Mouse (Mus musculus) G1E (cell line): ENCODE data around the gene Slc17a8.
"Not testable (repeated sequence)": the region's sequence is repeated elsewhere in the genome, so short reads cannot be mapped to it uniquely, and the experiment has no call there.

Source experiments
- CTCF ChIP-seq: IDR thresholded peaks from 2 replicates; pipeline ENCODE4 v1.5.1; 2012; ENCODE audit warnings: low read depth, low read length, inconsistent platforms, mixed read lengths
- GATA1 ChIP-seq: IDR thresholded peaks from 2 replicates; pipeline ENCODE4 v1.6.1; 2012; ENCODE audit warnings: borderline replicate concordance, low read length, inconsistent platforms, mixed read lengths
- TAL1 ChIP-seq: conservative IDR thresholded peaks from 2 replicates; pipeline ENCODE4 v1.6.1; 2012; ENCODE audit warnings: low read depth, low read length, inconsistent platforms, mixed read lengths

DNA sequence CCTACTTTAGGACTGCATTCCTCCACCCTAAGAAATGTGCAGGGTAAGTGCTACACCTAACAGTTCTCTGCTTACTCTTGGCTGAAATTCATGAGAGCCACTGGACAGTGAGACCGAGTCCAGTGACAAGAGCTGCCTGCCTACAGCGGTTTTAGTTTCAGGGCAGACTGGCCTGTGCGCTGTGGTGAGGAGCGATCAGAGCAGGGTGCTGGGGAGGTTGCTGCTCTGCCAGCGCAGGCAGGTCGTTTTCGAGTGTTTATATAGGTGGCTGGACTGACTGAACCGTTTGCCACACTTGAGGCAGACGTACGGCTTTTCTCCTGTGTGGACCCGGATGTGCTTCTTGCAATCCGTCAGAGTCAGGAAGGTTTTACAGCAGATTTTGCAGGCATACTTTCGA is 66.2 kb downstream of the Slc17a8 start:
- TF ChIP-seq TAL1, CTCF, GATA1: not testable (repeated sequence)
